Mouse (Mus musculus): Measurements from ENCODE around the gene Thbs2. TPM values are rescaled to one million over a fixed set of nuclear protein-coding genes. Genes with fewer than 3 reads are reported as not detected.

The Thbs2 gene
- polyA plus RNA-seq (2016; fragmentation: Nextera tagmentation; extraction: Ambion mirVana), result 0.84 and 0.98 TPM in 2 replicates

DNA sequence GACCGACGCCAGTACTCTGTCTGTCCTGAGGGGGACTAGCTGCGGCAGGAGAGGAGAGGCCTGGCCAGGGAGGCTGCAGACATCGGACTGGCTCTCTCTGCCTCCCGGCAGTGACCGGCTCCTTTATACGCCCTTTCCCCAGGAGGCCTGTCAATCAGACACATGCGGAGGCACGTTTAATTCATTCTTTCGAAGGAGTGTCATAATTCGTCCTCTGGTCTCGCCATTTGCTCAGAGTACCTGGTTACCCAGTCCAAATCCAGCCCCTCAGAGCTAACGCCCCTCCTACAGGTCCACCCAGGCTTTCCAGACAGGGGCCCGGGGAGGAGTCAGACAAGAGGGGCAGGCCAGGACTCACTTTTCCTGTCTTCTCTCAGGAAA is at the start of gene Thbs2:
TSS of gene Thbs2 (minus strand) at position 242 of the 381 bp plus-strand sequence.
- H3K9ac ChIP-seq, result no peak within 1 kb of the TSS
- H3K4me2 ChIP-seq, result peak within 1 kb of the TSS; percentile 38
- WGBS (ENCODE audit: insufficient replicate concordance), result 5% methylated on average over 14 of the region's 14 CpGs
- no peak for ATAC-seq
- no peaks in the 10 kb centered on the region for H3K36me3 ChIP-seq
- no peaks in the 10 kb centered on the region; the same call in 1 of the 2 replicates for H3K27me3 ChIP-seq (replicated peaks)
- no peak within 1 kb of the TSS for H3K27ac ChIP-seq
- no peaks in the 10 kb centered on the region for H3K9me3 ChIP-seq (replicated peaks)
- H3K4me1 ChIP-seq, result no peaks in the 10 kb centered on the region
- H3K4me3 ChIP-seq, result no peak within 1 kb of the TSS

DNA sequence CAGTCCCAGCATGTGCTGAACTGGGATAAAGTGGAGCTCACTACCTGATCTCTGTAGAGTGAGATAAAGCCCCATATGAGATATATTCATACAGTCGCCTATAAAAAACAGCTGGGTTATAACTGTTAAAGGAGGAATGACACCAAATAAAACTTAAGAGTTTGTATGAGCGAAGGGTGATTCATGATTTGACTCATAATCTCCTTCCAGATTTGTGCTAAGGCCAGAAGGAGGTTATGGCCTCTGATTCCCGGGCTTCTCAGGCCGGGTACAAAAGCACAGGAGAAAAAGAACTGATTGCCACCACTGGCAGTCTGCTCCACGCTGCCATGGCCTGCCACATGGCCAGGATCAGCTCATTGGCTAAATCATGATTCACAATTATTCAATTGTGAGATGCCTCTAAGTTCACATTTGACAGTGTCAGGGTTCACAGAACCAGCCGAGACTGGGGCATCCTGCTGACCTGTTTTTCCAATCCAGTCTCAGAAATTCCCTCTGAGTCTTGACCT is 41.5 kb upstream of the Thbs2 start:
- WGBS (ENCODE audit: insufficient replicate concordance), result 56% methylated on average over 6 of the region's 6 CpGs
- Histone ChIP-seq H3K27me3 (replicated peaks) (no peaks in the 10 kb centered on the region), H3K4me2 (no peak overlapping the region), H3K9me3 (replicated peaks) (no peaks in the 10 kb centered on the region), H3K36me3 (no peaks in the 10 kb centered on the region), H3K9ac (no peak overlapping the region), H3K27ac (no peak overlapping the region), H3K4me3 (no peak overlapping the region), H3K4me1 (no peaks in the 10 kb centered on the region)
- no peak for ATAC-seq

DNA sequence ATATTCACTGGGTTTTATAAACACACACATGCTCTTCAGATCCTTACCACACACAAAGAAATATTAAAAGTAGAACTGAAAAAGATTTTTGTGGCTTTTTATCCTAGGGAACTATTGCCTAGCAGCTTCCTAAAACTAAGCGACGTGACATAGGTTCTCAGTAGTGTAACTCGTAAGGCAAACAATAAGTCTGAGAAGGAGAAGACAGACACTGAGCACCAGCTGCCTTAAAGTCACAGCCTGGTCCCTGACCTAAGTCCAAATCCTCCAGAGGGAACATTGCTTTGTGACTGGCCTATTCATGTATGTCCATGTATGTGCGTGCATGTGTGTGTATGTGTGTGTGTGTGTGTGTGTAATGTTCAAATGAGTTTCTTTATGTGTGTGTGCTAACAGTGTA is 40.3 kb upstream of the Thbs2 start:
- 76% methylated on average over 4 of the region's 4 CpGs for WGBS (ENCODE audit: insufficient replicate concordance)
- Histone ChIP-seq H3K27ac (no peak overlapping the region), H3K4me3 (no peak overlapping the region), H3K9me3 (replicated peaks) (no peaks in the 10 kb centered on the region), H3K27me3 (replicated peaks) (no peaks in the 10 kb centered on the region), H3K36me3 (no peaks in the 10 kb centered on the region), H3K9ac (no peak overlapping the region), H3K4me1 (no peaks in the 10 kb centered on the region), H3K4me2 (no peak overlapping the region)
- no peak for ATAC-seq

DNA sequence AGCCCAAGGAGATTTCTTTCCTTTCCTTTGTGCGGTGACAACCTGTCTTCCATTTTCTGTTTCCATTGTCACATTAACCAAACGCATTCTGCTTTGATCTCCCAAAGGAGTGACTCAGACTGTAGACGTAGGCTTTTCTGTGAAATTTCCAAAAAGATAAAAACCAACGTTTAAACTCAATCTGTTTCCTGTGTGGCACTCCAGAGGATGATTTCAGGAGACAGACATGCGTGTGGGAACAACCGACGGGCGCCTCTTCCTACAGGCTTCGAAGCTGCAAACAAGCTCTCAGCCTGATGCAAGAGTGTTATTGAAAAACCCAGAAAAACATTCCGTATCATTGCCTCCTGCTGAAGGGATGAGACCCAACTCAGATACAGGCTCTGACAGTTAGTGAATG is 39.9 kb upstream of the Thbs2 start:
- H3K9me3 ChIP-seq (replicated peaks), result no peaks in the 10 kb centered on the region
- WGBS (ENCODE audit: insufficient replicate concordance), result 48% methylated on average over 10 of the region's 10 CpGs

DNA sequence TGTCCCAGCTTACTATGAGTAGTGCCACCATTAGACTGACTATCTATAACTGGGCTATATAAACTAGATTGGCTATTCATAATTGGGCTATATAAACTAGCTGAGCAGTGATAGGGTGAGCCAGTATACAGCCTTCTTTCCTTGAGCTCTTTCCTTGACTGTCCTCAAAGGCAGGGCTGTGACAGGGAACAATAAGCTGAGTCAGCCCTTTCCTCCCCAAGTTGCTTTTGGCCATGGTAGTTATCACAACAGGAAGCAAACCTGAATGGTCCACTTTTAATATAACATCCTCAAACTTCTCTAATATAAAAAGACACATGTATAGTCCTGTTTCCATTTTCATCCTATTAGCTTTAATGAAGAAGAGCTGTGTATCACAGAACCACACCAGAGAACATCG is 39.0 kb upstream of the Thbs2 start:
- WGBS (ENCODE audit: insufficient replicate concordance), result 81% methylated on average over 1 of the region's 1 CpGs
- Histone ChIP-seq H3K27ac (no peak overlapping the region), H3K4me1 (no peaks in the 10 kb centered on the region), H3K9ac (no peak overlapping the region), H3K4me2 (no peak overlapping the region), H3K4me3 (no peak overlapping the region), H3K9me3 (replicated peaks) (no peaks in the 10 kb centered on the region), H3K27me3 (replicated peaks) (no peaks in the 10 kb centered on the region), H3K36me3 (no peaks in the 10 kb centered on the region)
- no peak for ATAC-seq

More for the DNA sequence above, 39.9 kb upstream of the Thbs2 start:
- no peak overlapping the region for H3K4me3 ChIP-seq
- no peak overlapping the region for H3K4me2 ChIP-seq
- no peaks in the 10 kb centered on the region for H3K36me3 ChIP-seq
- no peak overlapping the region for H3K9ac ChIP-seq
- no peak for ATAC-seq
- no peaks in the 10 kb centered on the region for H3K4me1 ChIP-seq
- H3K27me3 ChIP-seq (replicated peaks), result no peaks in the 10 kb centered on the region
- no peak overlapping the region for H3K27ac ChIP-seq

DNA sequence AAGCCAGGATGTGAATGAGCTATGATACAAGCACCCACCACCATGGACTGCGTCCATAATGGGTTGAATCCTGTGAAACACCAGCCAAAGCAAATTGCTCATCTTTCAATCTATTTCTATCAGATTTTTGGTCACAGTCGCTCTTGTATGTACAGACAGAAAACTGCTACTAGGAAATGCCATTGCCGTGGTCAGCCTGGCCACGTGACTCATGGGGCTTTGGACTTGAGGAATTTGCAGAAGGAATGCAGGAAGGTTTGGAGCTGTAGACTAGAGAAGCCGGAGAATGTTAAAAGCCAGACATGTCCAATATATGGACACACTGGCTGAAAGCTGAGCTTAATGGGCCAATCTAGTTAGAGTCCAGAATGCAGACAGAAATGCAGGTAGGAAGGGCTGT is 36.6 kb upstream of the Thbs2 start:
- no peaks in the 10 kb centered on the region for H3K27me3 ChIP-seq (replicated peaks)
- no peaks in the 10 kb centered on the region for H3K36me3 ChIP-seq
- H3K27ac ChIP-seq, result no peak overlapping the region
- H3K4me1 ChIP-seq, result no peaks in the 10 kb centered on the region
- H3K4me3 ChIP-seq, result no peak overlapping the region
- no peaks in the 10 kb centered on the region for H3K9me3 ChIP-seq (replicated peaks)
- WGBS (ENCODE audit: insufficient replicate concordance), result 57% methylated on average over 5 of the region's 5 CpGs
- ATAC-seq, result no peak
- H3K9ac ChIP-seq, result no peak overlapping the region
- no peak overlapping the region for H3K4me2 ChIP-seq

DNA sequence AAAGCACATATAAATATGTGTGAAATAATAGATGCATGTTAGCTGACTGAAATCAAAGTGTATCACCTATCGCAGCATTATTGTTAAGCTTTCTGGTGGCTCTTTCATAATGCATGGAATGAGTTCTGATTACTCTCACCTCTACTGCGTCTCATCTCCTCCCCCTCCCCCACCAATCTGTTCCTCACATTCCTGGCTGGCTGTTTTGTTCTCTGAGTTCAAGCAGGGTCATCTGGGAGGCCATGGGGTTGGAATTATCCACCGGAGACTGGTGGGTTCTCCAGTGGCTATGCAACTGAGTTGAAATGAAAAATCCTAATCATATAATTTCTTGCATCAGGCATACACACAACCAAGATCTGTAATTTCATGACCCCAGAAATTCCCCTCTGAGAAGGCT is 33.4 kb upstream of the Thbs2 start:
- Histone ChIP-seq H3K9me3 (replicated peaks) (no peaks in the 10 kb centered on the region), H3K9ac (no peak overlapping the region), H3K4me3 (no peak overlapping the region), H3K27ac (no peak overlapping the region), H3K27me3 (replicated peaks) (no peaks in the 10 kb centered on the region), H3K4me2 (no peak overlapping the region), H3K4me1 (no peaks in the 10 kb centered on the region), H3K36me3 (no peaks in the 10 kb centered on the region)
- WGBS (ENCODE audit: insufficient replicate concordance), result 48% methylated on average over 3 of the region's 3 CpGs
- ATAC-seq, result no peak

DNA sequence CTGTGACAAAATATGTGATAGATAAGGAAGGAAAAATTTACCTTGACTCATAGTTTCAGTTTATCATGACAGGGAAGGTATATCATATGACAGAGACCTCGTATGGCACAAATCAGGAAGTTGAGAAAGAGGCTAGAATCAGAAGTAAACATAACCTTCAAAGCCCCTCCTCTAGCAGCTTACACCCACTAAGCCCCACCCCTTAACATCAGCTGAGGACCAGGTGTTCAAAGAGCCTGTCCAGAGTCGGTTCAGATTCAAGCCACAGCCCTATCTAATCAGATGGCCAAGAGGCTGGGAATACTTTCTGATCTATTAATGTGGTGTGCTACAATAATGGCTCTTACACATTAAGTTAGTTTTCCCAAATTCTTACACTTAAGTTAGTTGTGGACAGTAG is 30.8 kb upstream of the Thbs2 start:
- no peak overlapping the region for H3K9ac ChIP-seq
- no peaks in the 10 kb centered on the region for H3K4me1 ChIP-seq
- no peak overlapping the region for H3K4me3 ChIP-seq
- no peaks in the 10 kb centered on the region for H3K36me3 ChIP-seq
- ATAC-seq, result no peak
- no peak overlapping the region for H3K27ac ChIP-seq
- WGBS (ENCODE audit: insufficient replicate concordance), result 9% methylated on average over 2 of the region's 2 CpGs
- H3K27me3 ChIP-seq (replicated peaks), result no peaks in the 10 kb centered on the region
- H3K4me2 ChIP-seq, result no peak overlapping the region
- no peaks in the 10 kb centered on the region for H3K9me3 ChIP-seq (replicated peaks)

DNA sequence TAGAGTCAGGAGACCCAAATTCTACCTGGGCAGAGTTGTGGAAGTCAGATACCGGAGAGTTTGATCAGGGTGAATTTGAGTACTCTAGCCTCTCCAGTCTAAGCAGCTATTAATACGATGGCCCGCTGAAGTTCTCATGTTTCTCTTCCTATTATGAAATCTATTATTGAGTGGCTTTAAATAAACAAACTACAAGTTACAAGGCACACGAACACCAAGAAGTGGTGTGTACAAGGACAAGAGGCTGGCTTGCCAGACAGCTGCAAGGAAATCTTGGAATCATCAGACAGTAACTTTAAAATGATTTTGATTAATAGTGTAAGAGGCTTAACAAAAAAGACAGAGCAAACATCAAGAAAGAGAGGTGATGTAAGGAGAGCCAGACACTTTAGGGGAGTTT is 27.3 kb upstream of the Thbs2 start:
- Histone ChIP-seq H3K4me1 (no peaks in the 10 kb centered on the region), H3K27ac (no peak overlapping the region)
- 66% methylated on average over 4 of the region's 4 CpGs for WGBS (ENCODE audit: insufficient replicate concordance)

DNA sequence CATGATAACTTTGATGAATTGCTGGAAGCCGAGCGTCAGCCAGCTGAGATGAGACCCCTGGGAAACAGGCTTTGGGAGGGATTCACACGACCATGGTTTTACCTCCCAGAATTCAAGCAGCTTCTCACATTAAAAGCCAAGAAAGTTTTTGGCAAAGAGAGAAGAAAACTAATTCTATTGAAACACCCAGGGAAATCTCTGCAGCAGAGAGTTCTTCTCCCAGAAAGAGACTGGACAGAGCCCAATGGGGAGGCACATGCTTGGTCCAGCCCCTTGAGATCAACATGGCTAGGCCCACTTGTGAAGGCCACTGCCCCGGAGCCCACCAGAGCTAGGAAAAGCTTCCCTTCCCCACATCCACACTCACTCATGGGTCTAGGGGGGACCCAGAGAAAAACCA is 26.9 kb upstream of the Thbs2 start:
- WGBS (ENCODE audit: insufficient replicate concordance), result 71% methylated on average over 4 of the region's 4 CpGs
- ATAC-seq, result no peak
- no peak overlapping the region for H3K4me3 ChIP-seq

More for the DNA sequence above, 27.3 kb upstream of the Thbs2 start:
- no peaks in the 10 kb centered on the region for H3K27me3 ChIP-seq (replicated peaks)
- H3K36me3 ChIP-seq, result no peaks in the 10 kb centered on the region
- H3K4me2 ChIP-seq, result no peak overlapping the region
- H3K9ac ChIP-seq, result no peak overlapping the region
- ATAC-seq, result no peak
- H3K9me3 ChIP-seq (replicated peaks), result no peaks in the 10 kb centered on the region
- H3K4me3 ChIP-seq, result no peak overlapping the region

DNA sequence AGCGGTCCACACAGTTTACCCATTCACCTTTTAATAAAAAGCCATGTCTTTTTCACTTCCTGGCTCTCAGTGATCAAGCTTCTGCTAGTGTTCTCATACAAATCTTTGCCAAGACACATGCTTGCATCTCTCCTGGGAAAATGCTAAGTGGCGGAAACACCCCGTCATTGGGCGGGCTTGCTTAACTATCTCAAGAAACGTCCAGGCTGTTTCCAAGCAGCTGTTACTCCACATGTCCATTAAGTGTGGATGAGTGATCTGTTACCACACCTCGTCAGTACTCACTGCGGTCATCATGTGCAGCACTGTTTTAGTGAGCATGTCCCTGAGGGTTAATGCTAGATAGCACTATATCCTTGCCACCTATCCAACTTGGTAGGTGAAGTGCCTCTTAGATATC is 26.2 kb upstream of the Thbs2 start:
- no peaks in the 10 kb centered on the region for H3K4me1 ChIP-seq
- 72% methylated on average over 7 of the region's 7 CpGs for WGBS (ENCODE audit: insufficient replicate concordance)
- H3K27me3 ChIP-seq (replicated peaks), result no peaks in the 10 kb centered on the region
- no peaks in the 10 kb centered on the region for H3K36me3 ChIP-seq
- no peaks in the 10 kb centered on the region for H3K9me3 ChIP-seq (replicated peaks)
- no peak overlapping the region for H3K27ac ChIP-seq
- H3K4me2 ChIP-seq, result no peak overlapping the region
- H3K4me3 ChIP-seq, result no peak overlapping the region
- H3K9ac ChIP-seq, result no peak overlapping the region
- no peak for ATAC-seq

More for the DNA sequence above, 26.9 kb upstream of the Thbs2 start:
- Histone ChIP-seq H3K27me3 (replicated peaks) (no peaks in the 10 kb centered on the region), H3K4me2 (no peak overlapping the region), H3K9me3 (replicated peaks) (no peaks in the 10 kb centered on the region), H3K4me1 (no peaks in the 10 kb centered on the region), H3K9ac (no peak overlapping the region), H3K36me3 (no peaks in the 10 kb centered on the region), H3K27ac (no peak overlapping the region)

DNA sequence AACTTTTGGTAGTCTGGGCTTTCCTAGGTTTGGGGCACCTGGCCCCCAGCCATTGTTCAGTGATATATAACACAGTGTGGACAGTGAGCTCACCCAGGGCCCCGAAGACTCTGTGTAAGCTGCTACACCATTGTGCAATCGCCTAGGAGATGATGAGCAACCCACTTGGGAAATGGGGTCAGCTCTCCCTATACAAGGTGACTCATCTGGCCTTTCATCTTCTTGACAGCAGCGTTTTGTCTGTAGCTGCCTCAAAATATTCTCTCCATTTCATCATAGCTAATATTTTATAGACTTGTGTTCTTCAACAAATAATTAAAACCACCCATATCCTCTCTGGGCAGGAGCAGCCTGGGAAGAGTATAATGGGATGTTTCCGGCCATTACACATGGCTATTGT is 24.8 kb upstream of the Thbs2 start:
- Histone ChIP-seq H3K27me3 (replicated peaks) (no peaks in the 10 kb centered on the region), H3K9me3 (replicated peaks) (no peaks in the 10 kb centered on the region), H3K36me3 (no peaks in the 10 kb centered on the region), H3K4me1 (no peaks in the 10 kb centered on the region), H3K9ac (no peak overlapping the region), H3K4me2 (no peak overlapping the region), H3K4me3 (no peak overlapping the region), H3K27ac (no peak overlapping the region)
- WGBS (ENCODE audit: insufficient replicate concordance), result 53% methylated on average over 4 of the region's 4 CpGs
- ATAC-seq, result no peak

DNA sequence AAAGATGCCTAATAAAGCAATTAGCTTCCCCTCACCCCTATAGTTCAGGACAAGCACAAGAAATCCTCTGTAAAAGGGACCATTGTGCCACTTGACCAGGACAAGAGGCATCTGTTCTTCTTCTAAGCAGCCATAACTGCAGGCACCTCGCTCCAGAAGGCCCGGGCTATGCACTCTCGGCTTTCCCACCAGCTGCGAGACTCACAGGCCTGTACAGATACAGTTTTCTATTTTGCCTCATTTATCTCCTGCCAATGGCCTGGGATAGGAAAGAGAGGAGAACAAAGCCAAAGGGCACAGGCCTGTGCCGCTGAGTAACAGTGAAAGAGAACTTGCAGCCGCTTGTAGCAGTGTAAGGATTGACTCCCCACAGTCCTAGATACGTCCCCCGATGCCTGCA is 20.7 kb upstream of the Thbs2 start:
- no peaks in the 10 kb centered on the region for H3K36me3 ChIP-seq
- H3K9ac ChIP-seq, result no peak overlapping the region
- no peak overlapping the region for H3K4me3 ChIP-seq
- no peaks in the 10 kb centered on the region for H3K4me1 ChIP-seq
- WGBS (ENCODE audit: insufficient replicate concordance), result 72% methylated on average over 8 of the region's 8 CpGs
- no peak for ATAC-seq
- H3K9me3 ChIP-seq (replicated peaks), result no peaks in the 10 kb centered on the region
- no peaks in the 10 kb centered on the region for H3K27me3 ChIP-seq (replicated peaks)
- H3K27ac ChIP-seq, result no peak overlapping the region
- H3K4me2 ChIP-seq, result no peak overlapping the region

All from liver, embryonic 12.5 days (tissue).